Mouse (Mus musculus) neural tube, embryonic 15.5 days (tissue): ENCODE results near the gene Glmp. TPM values are rescaled to one million over a fixed set of nuclear protein-coding genes. Genes with fewer than 3 reads are reported as not detected.
"Not testable (repeated sequence)": the region's sequence is repeated elsewhere in the genome, so short reads cannot be mapped to it uniquely, and the experiment has no call there.

Experiments used
- ATAC-seq: fragments of 200-750 bp; cut with Nextera tagmentation; 2 replicates; pipeline ENCODE4 v1.8.0; 2017; ENCODE audit warnings: mild to moderate bottlenecking, moderate TSS enrichment, moderate library complexity; ENCODE audit not compliant: low FRiP score
- H3K27ac ChIP-seq: fragments of 300-500 bp; sonication (generic); replicated peaks from 2 replicates; pipeline ENCODE4 v1.5.1; 2015; ENCODE audit warnings: mild to moderate bottlenecking, inconsistent platforms
- H3K27me3 ChIP-seq: fragments of 300-500 bp; sonication (generic); replicated peaks from 2 replicates; pipeline ENCODE4 v1.6.1; 2015; ENCODE audit warnings: inconsistent platforms
- H3K36me3 ChIP-seq: fragments of 300-500 bp; sonication (generic); 2 replicates; pipeline ENCODE4 v1.6.1; 2015; ENCODE audit warnings: inconsistent platforms
- H3K4me1 ChIP-seq: fragments of 300-500 bp; sonication (generic); 2 replicates; pipeline ENCODE4 v1.6.1; 2015; ENCODE audit warnings: inconsistent platforms
- H3K4me2 ChIP-seq: fragments of 300-500 bp; sonication (generic); 2 replicates; pipeline ENCODE4 v1.6.1; 2015; ENCODE audit warnings: inconsistent platforms, mild to moderate bottlenecking, moderate library complexity
- H3K4me3 ChIP-seq: fragments of 300-500 bp; sonication (generic); replicated peaks from 2 replicates; pipeline ENCODE4 v1.5.1; 2015; ENCODE audit warnings: mild to moderate bottlenecking, inconsistent platforms
- H3K9ac ChIP-seq: fragments of 300-500 bp; sonication (generic); replicated peaks from 2 replicates; pipeline ENCODE4 v1.6.1; 2015; ENCODE audit warnings: mild to moderate bottlenecking, inconsistent platforms
- H3K9me3 ChIP-seq: fragments of 300-500 bp; sonication (generic); replicated peaks from 2 replicates; pipeline ENCODE4 v1.6.1; 2016; ENCODE audit warnings: inconsistent platforms
- WGBS: fragments of 180-500 bp; shearing (Covaris S2); methylation state at CpG from one replicate; pipeline ENCODE4 v1.1.7; 2015; ENCODE audit warnings: mixed read lengths; 5-methylcytosine and 5-hydroxymethylcytosine counted together
- polyA plus RNA-seq: library from polyadenylated mRNA; unstranded; fragments of >200 nt; fragmentation: Nextera tagmentation; extraction: Ambion mirVana; gene quantifications from 2 replicates; pipeline ENCODE4 v1.2.1, GENCODE M21; 2015

The Glmp gene
- 102 and 129 TPM in 2 replicates for polyA plus RNA-seq

DNA sequence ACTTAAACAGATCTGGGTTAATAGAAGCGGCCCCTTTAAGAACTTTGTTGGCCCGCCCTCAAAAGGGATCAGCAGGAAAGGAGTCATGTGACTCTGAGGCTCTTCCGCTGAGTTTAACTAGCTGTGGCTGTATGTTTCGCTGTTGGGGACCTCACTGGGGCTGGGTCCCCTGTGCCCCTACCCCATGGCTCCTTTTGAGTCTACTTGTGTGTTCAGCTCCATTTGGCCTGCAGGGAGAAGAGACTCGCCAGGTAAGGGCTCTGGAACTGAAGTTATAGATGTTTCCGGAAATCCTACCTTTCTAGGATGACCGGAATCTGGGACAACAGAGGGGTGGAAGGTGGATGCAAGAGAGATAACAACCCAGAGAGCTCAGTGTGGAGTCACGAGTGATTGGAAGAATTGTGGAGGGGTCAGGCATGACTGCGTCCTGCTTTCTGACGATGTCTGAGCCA lies at the start of gene Glmp:
Glmp (plus strand) TSS at position 73 of the 455 bp plus-strand sequence.
- Histone ChIP-seq H3K27ac (peak within 1 kb of the TSS; percentile 43; the same call in 1 of the 2 replicates), H3K4me3 (peak within 1 kb of the TSS; percentile 73), H3K36me3 (peaks cover 40% of the 10 kb centered on the region), H3K27me3 (no peaks in the 10 kb centered on the region), H3K9me3 (no peaks in the 10 kb centered on the region), H3K4me2 (peak within 1 kb of the TSS; percentile 89), H3K4me1 (peaks cover 20% of the 10 kb centered on the region), H3K9ac (peak within 1 kb of the TSS; percentile 79)
- 2% methylated on average over 10 of the region's 10 CpGs for WGBS
- ATAC-seq: peak; percentile 88

DNA sequence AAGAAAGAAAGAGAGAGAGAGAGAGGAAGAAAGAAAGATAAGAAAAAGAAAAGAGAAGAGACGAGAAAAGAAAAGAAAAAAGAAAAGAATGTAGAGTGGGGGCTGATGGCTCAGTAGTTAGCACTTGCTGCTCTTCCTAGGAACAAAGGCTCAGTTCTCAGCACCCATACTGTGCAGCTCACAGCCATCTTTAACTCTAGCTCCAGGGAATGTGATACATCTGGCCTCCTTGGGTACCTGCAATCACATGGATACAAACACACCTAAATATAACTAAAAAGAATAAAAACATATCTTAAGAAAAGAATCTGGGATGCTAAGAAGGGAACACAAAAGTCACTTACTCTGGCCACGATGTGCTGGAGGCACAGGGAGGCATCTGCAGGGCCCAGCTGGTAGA lies 48.7 kb upstream of the Glmp start:
- Histone ChIP-seq H3K4me2 (no peak overlapping the region), H3K9me3 (no peaks in the 10 kb centered on the region), H3K4me1 (no peaks in the 10 kb centered on the region), H3K4me3 (no peak overlapping the region), H3K9ac (no peak overlapping the region), H3K36me3 (no peaks in the 10 kb centered on the region), H3K27ac (no peak overlapping the region), H3K27me3 (no peaks in the 10 kb centered on the region)
- whole genome bisulfite sequencing: 92% methylated on average over 2 of the region's 2 CpGs
- no peak for ATAC-seq

DNA sequence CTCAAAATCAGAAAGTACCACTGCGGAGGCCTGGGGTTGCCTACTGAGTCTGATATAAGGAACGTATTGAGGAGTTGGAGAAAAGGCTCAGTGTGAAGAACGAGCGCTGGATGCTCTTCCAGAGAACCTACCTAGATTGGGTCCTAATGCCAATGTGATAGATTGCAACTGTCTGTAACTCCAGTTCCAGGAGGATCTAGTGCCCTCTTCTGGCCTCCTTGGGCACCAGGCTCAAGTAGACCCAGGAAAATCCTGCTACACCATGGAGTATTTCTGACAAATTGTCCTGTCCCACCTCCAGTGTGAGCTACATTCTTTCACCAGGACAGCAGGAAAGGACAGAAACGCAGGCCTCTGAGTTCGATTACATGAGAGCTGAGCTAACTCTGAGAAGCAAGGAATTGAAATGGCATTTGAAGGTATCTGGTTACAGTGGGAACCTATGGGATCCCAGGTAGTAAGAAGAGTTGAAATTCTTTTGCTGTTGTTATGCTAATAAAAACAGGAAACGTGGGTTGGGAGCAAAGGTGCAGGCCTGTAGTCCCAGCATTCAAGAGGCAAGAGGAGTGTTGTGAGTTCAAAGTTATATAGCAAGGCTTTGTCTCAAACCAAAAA lies 48.2 kb upstream of the Glmp start:
- WGBS: 45% methylated on average over 7 of the region's 7 CpGs

DNA sequence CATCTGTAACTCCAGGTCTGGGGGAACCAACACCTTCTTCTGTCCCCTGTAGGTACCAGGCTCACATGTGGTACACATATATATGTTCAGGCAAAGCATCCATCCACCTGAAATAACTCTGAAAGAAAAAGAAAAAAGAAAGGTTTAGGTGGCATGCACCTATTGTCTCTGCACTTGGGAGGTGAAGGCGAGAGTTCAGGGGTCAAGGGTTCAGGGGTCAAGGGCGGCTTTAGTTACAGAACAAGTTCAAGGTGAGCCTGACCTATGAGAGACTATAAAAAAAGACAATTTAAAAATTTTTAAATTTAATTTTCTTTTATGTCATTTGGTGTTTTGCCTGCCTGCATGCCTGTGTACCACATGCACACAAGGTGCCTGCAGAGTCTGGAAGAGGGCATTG lies 44.8 kb upstream of the Glmp start:
- Histone ChIP-seq H3K36me3 (no peaks in the 10 kb centered on the region), H3K4me2 (no peak overlapping the region), H3K4me1 (no peaks in the 10 kb centered on the region), H3K4me3 (no peak overlapping the region), H3K9me3 (no peaks in the 10 kb centered on the region), H3K9ac (no peak overlapping the region), H3K27ac (no peak overlapping the region), H3K27me3 (no peaks in the 10 kb centered on the region)
- WGBS: 93% methylated on average over 2 of the region's 2 CpGs
- ATAC-seq: no peak

More for the DNA sequence above, 48.2 kb upstream of the Glmp start:
- Histone ChIP-seq H3K36me3 (no peaks in the 10 kb centered on the region), H3K4me3 (no peak overlapping the region), H3K4me1 (no peaks in the 10 kb centered on the region), H3K4me2 (no peak overlapping the region), H3K27me3 (no peaks in the 10 kb centered on the region), H3K9me3 (no peaks in the 10 kb centered on the region), H3K27ac (no peak overlapping the region), H3K9ac (no peak overlapping the region)
- no peak for ATAC-seq

DNA sequence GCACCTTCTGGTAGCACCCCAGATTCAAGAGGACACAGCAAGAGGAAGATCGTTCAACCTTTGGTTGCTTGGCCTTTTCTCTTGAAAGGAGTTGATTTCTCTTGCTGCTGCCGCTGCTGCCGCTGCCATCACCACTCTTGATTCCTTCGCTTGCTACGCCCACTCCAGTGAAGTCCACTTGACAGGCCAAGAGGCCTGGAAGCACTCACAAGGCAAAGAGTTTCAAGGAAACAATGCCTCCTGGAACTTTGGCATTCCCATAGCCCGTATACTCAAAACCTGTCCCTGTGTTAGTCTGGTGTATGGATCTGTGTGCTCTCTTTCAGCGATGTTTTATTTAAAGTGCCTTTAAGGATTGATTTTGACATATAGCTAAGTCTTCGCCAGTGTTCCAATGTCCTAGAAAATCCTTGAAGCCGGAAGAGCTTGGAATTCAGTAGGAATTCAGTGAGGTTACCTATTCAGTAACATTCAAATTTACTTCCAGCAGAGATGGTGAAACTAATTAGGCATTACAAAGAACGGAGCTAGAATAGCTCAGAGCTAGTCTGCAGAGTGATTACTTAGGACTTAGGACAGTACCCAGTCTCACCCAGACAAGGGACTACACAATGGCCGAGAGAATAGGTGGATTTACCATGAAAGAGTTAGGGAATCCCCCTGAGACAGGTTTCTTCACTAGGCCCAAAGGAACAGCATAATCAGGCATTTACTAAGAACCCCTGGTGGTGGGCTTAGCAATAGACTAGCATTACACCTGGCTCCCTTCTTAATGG lies 43.5 kb upstream of the Glmp start:
- H3K4me3 ChIP-seq, H3K9ac ChIP-seq, H3K4me1 ChIP-seq, H3K36me3 ChIP-seq, H3K27me3 ChIP-seq, H3K4me2 ChIP-seq, ATAC-seq, H3K9me3 ChIP-seq, H3K27ac ChIP-seq: not testable (repeated sequence)
- 67% methylated on average over 11 of the region's 11 CpGs for WGBS

DNA sequence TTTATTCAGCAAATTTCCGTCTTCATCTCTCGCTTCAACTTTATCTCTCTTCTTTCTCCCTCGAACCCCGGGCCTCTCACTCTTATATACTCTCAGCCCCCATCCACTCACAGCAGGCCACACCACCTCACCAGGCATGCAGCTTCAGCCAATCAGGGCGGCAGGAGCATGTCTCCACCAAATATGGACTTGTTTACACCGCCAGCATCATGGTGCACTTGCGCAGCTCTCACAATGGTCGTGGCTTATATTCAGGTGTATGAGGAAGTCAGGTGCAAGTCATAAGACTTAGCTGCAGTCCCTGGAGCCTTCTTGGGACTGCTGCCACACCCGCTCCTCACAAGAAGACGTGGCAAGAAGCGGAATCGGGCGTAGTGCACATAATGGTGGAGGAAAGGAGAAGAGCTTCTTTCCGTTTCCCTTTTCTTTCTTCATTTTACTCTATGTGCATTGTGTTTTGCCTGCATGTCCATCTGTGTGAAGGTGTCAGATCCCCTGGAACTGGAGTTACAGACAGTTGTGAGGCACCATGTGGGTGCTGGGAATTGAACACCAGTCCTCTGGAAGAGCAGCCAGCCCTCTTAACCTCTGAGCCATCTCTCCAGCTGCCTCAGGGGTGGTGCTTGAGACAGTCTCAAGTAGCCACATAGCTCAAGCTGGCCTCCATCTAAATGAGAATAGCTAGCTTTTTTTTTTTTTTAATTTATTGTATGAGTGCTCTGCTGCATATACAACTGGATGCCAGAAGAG lies 39.8 kb upstream of the Glmp start:
- not testable (repeated sequence) for H3K36me3 ChIP-seq, ATAC-seq, H3K4me3 ChIP-seq, H3K4me2 ChIP-seq, H3K27me3 ChIP-seq, H3K9me3 ChIP-seq, H3K9ac ChIP-seq, H3K4me1 ChIP-seq, H3K27ac ChIP-seq
- 97% methylated on average over 14 of the region's 14 CpGs for WGBS

DNA sequence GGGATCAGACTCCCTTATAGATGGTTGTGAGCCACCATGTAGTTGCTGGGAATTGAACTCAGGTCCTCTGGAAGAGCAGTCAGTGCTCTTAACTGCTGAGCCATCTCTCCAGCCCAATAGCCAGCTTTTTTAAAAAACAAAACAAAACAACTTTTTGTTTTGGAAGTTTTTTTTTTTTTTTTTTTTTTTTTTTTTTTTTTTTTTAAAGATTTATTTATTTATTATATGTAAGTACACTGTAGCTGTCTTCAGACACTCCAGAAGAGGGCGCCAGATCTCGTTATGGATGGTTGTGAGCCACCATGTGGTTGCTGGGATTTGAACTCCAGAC lies 39.3 kb upstream of the Glmp start:
- ATAC-seq, H3K9ac ChIP-seq, H3K27me3 ChIP-seq, H3K4me1 ChIP-seq, H3K27ac ChIP-seq, H3K4me2 ChIP-seq, H3K9me3 ChIP-seq, H3K4me3 ChIP-seq, H3K36me3 ChIP-seq: not testable (repeated sequence)
- no CpG with 5 or more reads among the region's 2 CpGs for WGBS

DNA sequence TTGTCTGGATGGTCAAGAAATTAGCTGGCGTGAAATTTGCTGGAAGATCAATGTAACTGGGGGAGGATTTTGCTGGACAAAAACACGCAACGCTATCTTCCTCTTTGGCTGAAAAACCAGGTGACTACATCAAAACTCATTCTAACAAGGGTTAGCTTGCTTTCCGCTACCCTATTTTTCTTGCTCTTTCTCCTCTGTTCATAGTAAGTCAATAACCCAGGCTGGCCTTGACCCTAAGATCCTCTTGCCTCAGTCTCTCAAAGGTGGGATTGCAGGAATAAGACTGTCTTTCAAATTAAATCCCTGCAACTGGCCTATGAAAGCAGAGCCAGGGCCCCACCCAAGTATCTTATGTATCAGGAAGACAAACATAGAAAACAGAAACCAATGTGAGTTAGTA lies 37.7 kb upstream of the Glmp start, which contains the start of gene Gm38392:
Gm38392 (minus strand) TSS at position 101 of the 400 bp plus-strand sequence.
- 95% methylated on average over 4 of the region's 4 CpGs for WGBS
- no peak for ATAC-seq

DNA sequence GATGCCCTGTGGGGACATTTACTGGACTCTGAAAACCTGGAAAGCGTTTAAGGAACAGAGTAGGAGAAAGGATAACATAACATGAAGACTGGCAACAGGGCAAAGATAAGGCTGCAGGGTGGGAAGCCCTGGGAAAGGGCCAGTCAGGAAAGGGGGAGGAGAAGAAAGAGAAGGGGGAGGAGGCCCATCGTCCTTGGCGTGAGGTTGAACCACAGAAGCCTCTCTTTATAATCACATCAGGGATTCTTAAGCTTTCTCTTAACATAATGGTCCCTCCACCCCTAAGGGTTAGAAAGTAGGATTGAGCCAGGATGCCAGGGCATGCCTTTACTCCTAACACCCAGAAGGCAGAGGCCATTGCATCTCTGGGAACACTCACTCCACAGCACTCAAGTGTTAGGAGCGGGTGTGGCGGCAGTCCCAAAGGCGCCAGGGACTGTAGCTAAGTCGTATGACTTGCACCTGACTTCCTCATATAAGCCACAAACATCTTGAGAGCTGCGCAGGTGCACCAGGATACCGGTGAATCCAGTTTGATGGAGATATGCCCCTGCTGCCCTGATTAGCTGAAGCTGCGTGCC lies 36.6 kb upstream of the Glmp start:
- ATAC-seq, H3K36me3 ChIP-seq, H3K9me3 ChIP-seq, H3K4me2 ChIP-seq, H3K4me3 ChIP-seq, H3K9ac ChIP-seq, H3K4me1 ChIP-seq, H3K27me3 ChIP-seq, H3K27ac ChIP-seq: not testable (repeated sequence)
- WGBS: 83% methylated on average over 8 of the region's 10 CpGs

More for the DNA sequence above, 37.7 kb upstream of the Glmp start, which contains the start of gene Gm38392:
- H3K4me3 ChIP-seq: no peak within 1 kb of the TSS
- H3K9ac ChIP-seq: no peak within 1 kb of the TSS
- no peaks in the 10 kb centered on the region for H3K27me3 ChIP-seq
- H3K4me2 ChIP-seq: no peak within 1 kb of the TSS
- no peaks in the 10 kb centered on the region for H3K9me3 ChIP-seq
- H3K4me1 ChIP-seq: no peaks in the 10 kb centered on the region
- H3K27ac ChIP-seq: no peak within 1 kb of the TSS
- no peaks in the 10 kb centered on the region; the same call in 1 of the 2 replicates for H3K36me3 ChIP-seq

DNA sequence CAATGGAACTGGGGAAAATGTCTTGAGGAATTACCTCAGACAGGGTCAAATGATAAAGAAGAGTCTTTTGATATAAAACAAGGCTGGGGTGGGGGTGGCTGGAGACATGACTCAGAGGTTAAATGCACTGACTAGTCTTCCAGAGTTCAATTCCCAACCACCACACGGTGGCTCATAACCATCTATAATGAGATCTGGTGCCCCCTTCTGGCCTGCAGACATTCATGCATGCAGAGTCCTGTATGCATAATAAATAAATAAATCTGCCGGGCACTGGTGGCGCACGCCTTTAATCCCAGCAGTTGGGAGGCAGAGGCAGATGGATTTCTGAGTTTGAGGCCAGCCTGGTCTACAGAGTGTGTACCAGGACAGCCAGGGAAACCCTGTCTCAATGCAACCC lies 32.9 kb upstream of the Glmp start:
- Histone ChIP-seq H3K4me3 (no peak overlapping the region), H3K4me1 (peaks cover 8% of the 10 kb centered on the region), H3K36me3 (no peaks in the 10 kb centered on the region), H3K27me3 (no peaks in the 10 kb centered on the region), H3K9ac (no peak overlapping the region), H3K27ac (no peak overlapping the region), H3K9me3 (no peaks in the 10 kb centered on the region), H3K4me2 (no peak overlapping the region)
- 56% methylated on average over 4 of the region's 4 CpGs for WGBS
- no peak for ATAC-seq

DNA sequence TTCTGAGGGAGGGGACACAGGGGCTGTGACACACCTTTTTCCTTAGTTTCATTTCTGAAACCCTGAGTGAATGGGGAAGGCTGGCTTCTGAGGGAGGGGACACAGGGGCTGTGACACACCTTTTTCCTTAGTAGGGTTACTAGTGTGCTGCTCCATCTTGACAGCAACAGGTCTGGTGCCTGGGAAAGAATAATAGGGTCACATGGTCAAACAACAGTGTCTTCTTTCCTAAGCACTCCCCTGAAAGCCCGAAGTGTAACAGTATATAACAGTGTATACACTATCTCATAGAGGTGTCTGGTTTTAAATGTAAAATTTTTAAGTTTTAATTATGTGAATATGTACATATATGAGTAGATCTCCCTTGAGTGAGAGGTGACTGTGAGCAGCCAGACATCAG lies 29.6 kb upstream of the Glmp start:
- H3K4me3 ChIP-seq, H3K9me3 ChIP-seq, H3K27ac ChIP-seq, H3K27me3 ChIP-seq, ATAC-seq: not testable (repeated sequence)
- H3K9ac ChIP-seq: 0 out of 2 replicates have a peak overlapping the region, but pooled peaks have one; percentile 60
- WGBS: 65% methylated on average over 1 of the region's 1 CpGs
- H3K4me1 ChIP-seq: peaks cover 27% of the 10 kb centered on the region
- peaks cover 12% of the 10 kb centered on the region for H3K36me3 ChIP-seq
- peak overlapping the region; percentile 69 for H3K4me2 ChIP-seq
